Mouse (Mus musculus) hematopoietic stem cell, adult 5-6 weeks (primary cell): ENCODE results near the gene Acss3. TPM values are rescaled to one million over a fixed set of nuclear protein-coding genes. Genes with fewer than 3 reads are reported as not detected.

Experiments
- ATAC-seq, 2 experiments: fragments of 125-278 bp in 1 of 2; replicated peaks in 1 of 2; 2 replicates each; pipeline ENCODE4 v1.8.0; 2016 to 2017; ENCODE audit warnings: inconsistent platforms in 2 of 2, mild to moderate bottlenecking in 2 of 2, moderate number of reproducible peaks in 2 of 2, low read depth in 1 of 2, moderate TSS enrichment in 1 of 2; ENCODE audit not compliant: low FRiP score in 2 of 2, poor library complexity in 2 of 2, severe bottlenecking in 2 of 2, insufficient read depth in 1 of 2, low TSS enrichment in 1 of 2
- total RNA-seq: library from RNA; stranded (forward); fragments of 172-1452, 232-1000 nt; gene quantifications from 2 replicates; pipeline ENCODE4 v1.2.3, GENCODE M21; 2017

Gene Acss3
- 0.25 TPM in 1 of 2 replicates, not detected in the other for total RNA-seq

DNA sequence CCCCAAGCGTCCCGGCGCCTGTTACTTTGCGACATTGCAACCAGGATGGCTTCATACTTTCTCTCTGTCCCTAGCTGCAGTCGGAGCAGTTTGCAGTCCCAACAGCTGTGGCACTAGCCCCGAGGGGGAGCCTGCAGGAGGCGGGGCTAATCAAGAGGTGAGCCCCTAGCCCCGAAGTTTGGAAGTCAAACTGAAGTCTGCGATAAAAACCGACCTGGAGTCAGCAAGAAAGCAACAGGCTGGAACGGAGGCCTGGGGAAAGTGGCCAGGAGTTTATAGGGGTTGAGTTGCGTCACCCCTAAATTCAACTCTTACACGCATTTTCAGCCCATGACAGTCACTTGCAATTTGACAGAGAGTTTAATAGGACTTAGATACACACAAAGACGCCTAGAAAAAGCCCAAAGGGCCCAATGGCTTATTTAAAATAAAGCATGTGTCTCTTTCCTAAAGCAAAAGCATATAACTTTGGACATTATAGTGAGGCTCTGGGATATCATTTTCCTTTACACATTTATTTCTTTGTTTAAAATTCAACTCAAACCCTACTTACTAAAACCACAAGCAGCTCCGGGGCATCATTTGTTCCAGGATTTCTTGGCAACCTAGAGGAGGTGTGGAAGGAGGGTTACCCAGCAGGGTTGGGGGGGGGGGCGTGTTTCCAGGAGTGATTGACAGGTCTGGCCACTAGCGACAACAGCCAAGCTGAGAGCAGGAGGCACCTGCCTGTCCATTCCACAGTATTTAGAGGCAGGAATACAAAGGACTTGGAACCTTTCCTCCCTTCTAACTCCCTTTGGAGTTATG, at the start of gene Acss3:
Gene Acss3, minus strand, starts transcription at position 140 of the 807 bp plus-strand sequence.
- peak; percentile 49 to 69 for ATAC-seq

- no peak for ATAC-seq
Measured at GRCm38 (mm10) chr10:107172003-107172689, 48.7 kb upstream of the Acss3 start.

DNA sequence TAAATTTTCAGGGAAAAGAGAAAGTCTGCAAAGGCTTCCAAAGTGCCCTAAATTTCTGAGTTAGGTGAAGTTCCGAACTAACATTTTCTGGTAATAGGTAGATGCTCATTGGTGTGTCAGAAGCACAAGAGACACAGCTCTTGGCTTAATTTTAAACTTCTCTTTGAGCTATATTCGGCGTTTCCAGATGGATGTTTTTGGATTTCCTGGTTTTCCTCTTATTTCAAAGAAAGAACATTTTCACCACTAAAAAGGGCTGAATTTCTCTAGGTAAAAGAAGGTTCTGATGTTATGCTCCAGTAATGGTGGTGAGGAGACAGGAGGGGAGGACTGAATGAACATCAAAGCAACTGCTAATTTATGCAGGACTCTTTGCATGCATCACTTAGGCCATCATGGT, 43.0 kb upstream of the Acss3 start:
- no peak for ATAC-seq

GRCm38 (mm10) chr10:107148759-107149158, 25.3 kb upstream of the Acss3 start:
- no peak for ATAC-seq

- ATAC-seq = no peak
Measured at GRCm38 (mm10) chr10:107144016-107144415, 20.5 kb upstream of the Acss3 start.

- no peak for ATAC-seq
Measured at GRCm38 (mm10) chr10:107142910-107143309, 19.4 kb upstream of the Acss3 start.

GRCm38 (mm10) chr10:107122744-107123528, 532 bp downstream of the Acss3 start:
- ATAC-seq = peak in 1 of 2 experiments; percentile 16; a peak in 1 of 4 replicates

GRCm38 (mm10) chr10:107121301-107121700, 2.2 kb downstream of the Acss3 start:
- ATAC-seq = no peak

DNA sequence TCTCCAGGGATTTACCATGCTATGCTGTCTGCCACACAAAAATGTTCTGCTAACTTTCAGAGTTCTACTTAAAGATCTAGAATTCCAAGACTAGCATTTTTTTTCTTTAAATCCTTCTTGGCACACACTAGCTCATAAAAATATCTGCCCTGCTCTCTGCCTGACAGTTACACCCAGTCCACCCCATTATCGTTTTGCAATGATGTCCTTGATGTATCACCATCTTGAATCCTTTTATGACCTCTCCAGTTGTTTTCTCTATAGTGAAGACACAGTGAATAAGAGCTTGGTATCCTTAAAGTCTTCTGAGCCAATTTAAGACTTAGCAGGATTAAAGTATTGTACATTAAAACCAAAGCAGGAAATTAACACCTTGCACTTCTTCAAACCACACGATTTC, 4.3 kb downstream of the Acss3 start:
- no peak for ATAC-seq

DNA sequence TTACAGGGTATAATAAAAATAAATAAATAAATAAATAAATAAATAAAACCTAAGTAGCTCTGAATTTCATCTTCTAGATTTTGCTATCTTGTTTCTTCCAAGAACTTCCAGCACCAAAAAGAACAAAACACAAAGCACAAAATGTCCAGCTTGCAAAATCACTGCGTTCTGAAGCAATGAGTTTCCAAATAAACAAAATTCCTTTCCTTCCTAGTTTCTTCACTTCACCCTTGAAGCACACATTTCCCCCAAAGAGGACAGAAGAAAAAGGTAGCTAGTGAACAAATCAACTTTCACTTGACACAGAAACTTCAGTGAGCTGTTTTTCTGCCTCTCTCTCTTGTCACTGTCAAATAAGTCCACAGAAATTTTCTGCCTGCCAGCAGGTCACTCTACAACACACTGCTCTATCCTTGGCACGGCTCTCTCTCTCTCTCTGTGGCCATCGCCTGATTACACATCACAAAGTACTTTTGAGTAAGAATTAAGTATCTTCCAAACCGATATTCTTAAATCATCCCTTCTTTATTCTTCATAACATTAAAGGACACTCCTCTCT, 6.7 kb downstream of the Acss3 start:
- ATAC-seq = no peak

- ATAC-seq = no peak
Measured at GRCm38 (mm10) chr10:107115930-107116642, 7.4 kb downstream of the Acss3 start.

DNA sequence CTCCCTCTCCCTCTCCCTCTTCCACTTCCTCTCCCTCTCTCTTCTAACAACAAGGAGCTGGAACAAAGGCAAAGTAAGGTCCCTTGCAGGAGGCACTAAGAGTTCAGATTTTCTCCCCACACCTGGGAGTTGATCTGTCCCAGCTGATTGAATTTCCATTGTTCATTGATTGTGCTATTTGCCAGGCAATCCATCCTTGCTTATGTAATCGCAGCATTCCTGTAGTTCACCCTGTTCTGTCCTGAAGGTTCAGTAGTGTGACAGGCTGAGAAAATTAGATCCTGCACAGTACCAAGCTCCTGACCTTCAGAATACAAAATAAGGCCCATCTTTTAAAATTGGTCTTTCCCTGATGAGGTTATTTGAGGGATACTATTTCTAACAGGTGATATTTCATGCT, 8.3 kb downstream of the Acss3 start:
- no peak for ATAC-seq

DNA sequence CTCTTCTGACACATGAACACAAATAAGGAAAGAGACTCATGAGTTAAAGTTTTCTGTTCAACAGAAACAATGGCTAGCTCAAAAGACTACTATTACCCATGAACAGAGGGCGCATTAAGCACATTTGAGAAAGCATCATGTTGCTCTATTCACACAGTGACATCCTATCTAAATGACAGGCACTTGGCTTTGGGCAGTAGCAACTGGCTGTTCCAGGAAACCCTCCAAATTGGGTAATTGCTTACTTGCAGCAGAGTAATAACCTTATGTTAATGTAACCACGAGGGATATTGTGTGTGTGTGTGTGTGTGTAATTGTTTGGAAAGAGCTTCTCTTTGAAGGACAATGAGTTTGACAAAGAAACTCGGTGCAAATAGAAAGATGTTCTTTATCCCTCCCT, 29.0 kb downstream of the Acss3 start:
- ATAC-seq = no peak

DNA sequence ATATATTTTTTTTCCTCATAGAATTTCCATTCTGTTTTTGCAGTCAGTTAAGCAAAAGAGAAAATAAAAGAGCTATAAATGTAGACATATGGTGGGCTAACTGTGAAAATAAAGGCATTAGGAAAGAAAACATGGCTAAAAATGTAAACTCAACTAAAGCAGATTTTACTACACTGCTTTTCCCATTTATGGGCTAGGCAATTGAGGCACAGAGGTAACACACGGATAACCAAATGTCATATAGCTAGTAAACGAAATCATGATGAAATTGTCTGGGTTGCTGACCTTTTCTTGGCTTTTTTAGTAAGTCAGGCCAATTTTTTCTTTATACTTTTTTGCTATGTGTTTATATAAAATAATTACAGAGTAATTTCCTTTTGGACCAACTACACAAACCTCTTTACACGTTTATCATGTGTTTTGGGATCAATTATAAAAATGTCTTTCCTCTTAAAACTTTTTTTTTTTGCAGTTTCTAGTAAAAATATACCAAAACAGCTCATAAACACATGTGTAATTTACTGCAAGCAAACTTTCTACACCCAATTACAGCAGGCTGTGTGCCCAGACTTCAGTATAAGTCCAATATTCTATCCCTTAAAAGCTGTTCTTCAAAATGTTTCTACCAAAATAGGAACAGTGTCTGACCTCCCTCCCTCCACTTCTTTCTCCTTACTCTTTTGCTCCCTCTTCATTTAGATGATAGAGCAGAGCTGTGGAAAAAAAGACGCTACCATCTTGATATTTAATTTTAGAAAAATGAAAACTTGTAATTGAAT, 69.4 kb downstream of the Acss3 start:
- no peak for ATAC-seq

DNA sequence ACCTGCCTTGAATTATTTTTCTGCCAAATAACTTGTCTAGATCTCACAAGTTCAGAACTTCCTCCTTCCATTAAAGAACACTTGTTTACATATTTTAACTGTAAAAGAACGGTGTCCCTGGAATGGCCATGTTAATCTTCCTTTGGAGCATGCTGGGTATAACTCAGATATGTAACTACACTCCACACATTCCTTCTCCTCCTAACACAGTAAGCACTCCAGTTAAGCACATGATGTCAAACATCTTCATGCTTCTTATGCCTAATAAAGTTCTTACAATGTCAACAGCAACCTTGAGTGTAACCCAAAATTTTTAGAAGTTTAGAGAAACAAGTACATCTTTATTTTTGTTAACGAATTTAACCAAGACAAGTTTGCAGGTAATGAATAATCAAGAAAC, 73.0 kb downstream of the Acss3 start:
- ATAC-seq = no peak

- ATAC-seq = no peak
Measured at GRCm38 (mm10) chr10:107042656-107043055, 80.8 kb downstream of the Acss3 start.
